Mouse (Mus musculus): ENCODE measurements around the gene Zswim8. TPM values are rescaled to one million over a fixed set of nuclear protein-coding genes. Genes with fewer than 3 reads are reported as not detected.

Gene Zswim8
- polyA plus RNA-seq, 1 experiment, result 198 TPM

GRCm38 (mm10) chr14:20730853-20731602 is 23.7 kb downstream of the Zswim8 start:
- no peak for DNase-seq (ENCODE audit: low read depth)

GRCm38 (mm10) chr14:20733041-20733951 is 25.9 kb downstream of the Zswim8 start:
- DNase-seq (ENCODE audit: low read depth), result no peak

- DNase-seq (ENCODE audit: low read depth), result no peak
Measured at GRCm38 (mm10) chr14:20733952-20734774, 26.8 kb downstream of the Zswim8 start, which contains the start of gene Ndst2. TSS of gene Ndst2 (minus strand) at chr14:20734562.

GRCm38 (mm10) chr14:20735052-20735451 is 27.7 kb downstream of the Zswim8 start:
- DNase-seq (ENCODE audit: low read depth), result no peak

- DNase-seq (ENCODE audit: low read depth), result no peak
Measured at GRCm38 (mm10) chr14:20735892-20736390, 28.6 kb downstream of the Zswim8 start.

- no peak for DNase-seq (ENCODE audit: low read depth)
Measured at GRCm38 (mm10) chr14:20737306-20737705, 30.0 kb downstream of the Zswim8 start.

GRCm38 (mm10) chr14:20738511-20738910 is 31.2 kb downstream of the Zswim8 start:
- no peak for DNase-seq (ENCODE audit: low read depth)

- DNase-seq (ENCODE audit: low read depth), result no peak
Measured at GRCm38 (mm10) chr14:20741301-20741700, 33.9 kb downstream of the Zswim8 start.

GRCm38 (mm10) chr14:20743614-20744013 is 36.3 kb downstream of the Zswim8 start:
- DNase-seq (ENCODE audit: low read depth), result no peak

- DNase-seq (ENCODE audit: low read depth), result no peak
Measured at GRCm38 (mm10) chr14:20746935-20747334, 39.6 kb downstream of the Zswim8 start.

- DNase-seq (ENCODE audit: low read depth), result no peak
Measured at GRCm38 (mm10) chr14:20748388-20748787, 41.0 kb downstream of the Zswim8 start.

- no peak for DNase-seq (ENCODE audit: low read depth)
Measured at GRCm38 (mm10) chr14:20749494-20750051, 42.2 kb downstream of the Zswim8 start.

GRCm38 (mm10) chr14:20750503-20750902 is 43.2 kb downstream of the Zswim8 start:
- no peak for DNase-seq (ENCODE audit: low read depth)

- no peak for DNase-seq (ENCODE audit: low read depth)
Measured at GRCm38 (mm10) chr14:20753792-20754191, 46.4 kb downstream of the Zswim8 start.

GRCm38 (mm10) chr14:20757370-20757907 is 50.1 kb downstream of the Zswim8 start:
- DNase-seq (ENCODE audit: low read depth), result no peak

GRCm38 (mm10) chr14:20758768-20759435 is 51.5 kb downstream of the Zswim8 start:
- DNase-seq (ENCODE audit: low read depth), result no peak

GRCm38 (mm10) chr14:20764942-20765341 is 57.6 kb downstream of the Zswim8 start:
- DNase-seq (ENCODE audit: low read depth), result no peak

GRCm38 (mm10) chr14:20765642-20766258 is 58.4 kb downstream of the Zswim8 start:
- DNase-seq (ENCODE audit: low read depth), result no peak

GRCm38 (mm10) chr14:20767936-20768335 is 60.6 kb downstream of the Zswim8 start:
- no peak for DNase-seq (ENCODE audit: low read depth)

- no peak for DNase-seq (ENCODE audit: low read depth)
Measured at GRCm38 (mm10) chr14:20768581-20768980, 61.2 kb downstream of the Zswim8 start.

Measured in gonadal fat pad, adult 2 months (tissue).